Mouse (Mus musculus) layer of hippocampus, adult 2 months (tissue): ENCODE data around the gene Srp9. TPM values are rescaled to one million over a fixed set of nuclear protein-coding genes. Genes with fewer than 3 reads are reported as not detected.
"Not testable (repeated sequence)": the region's sequence is repeated elsewhere in the genome, so short reads cannot be mapped to it uniquely, and the experiment has no call there.

Source experiments
- DNase-seq, 2 experiments: peaks; one replicate each; pipeline ENCODE4 v3.0.0; 2022; ENCODE audit warnings: low spot score in 2 of 2
- H3K27ac ChIP-seq: fragments of 200-600 bp; 2 replicates; pipeline ENCODE4 v1.8.1; 2022
- H3K4me3 ChIP-seq: fragments of 200-600 bp; 2 replicates; pipeline ENCODE4 v1.8.1; 2022; ENCODE audit warnings: mild to moderate bottlenecking
- CTCF ChIP-seq: fragments of 200-600 bp; conservative IDR thresholded peaks from 2 replicates; pipeline ENCODE4 v1.8.1; 2022; ENCODE audit warnings: antibody characterized with exemption, mild to moderate bottlenecking, moderate library complexity
- total RNA-seq, 2 experiments: library from RNA; stranded (reverse); gene quantifications; 2 replicates each; pipeline ENCODE4 v1.2.3; 2021

The Srp9 gene
- total RNA-seq, 2 experiments from 2014 or later = 62.7 to 67.2 TPM

DNA sequence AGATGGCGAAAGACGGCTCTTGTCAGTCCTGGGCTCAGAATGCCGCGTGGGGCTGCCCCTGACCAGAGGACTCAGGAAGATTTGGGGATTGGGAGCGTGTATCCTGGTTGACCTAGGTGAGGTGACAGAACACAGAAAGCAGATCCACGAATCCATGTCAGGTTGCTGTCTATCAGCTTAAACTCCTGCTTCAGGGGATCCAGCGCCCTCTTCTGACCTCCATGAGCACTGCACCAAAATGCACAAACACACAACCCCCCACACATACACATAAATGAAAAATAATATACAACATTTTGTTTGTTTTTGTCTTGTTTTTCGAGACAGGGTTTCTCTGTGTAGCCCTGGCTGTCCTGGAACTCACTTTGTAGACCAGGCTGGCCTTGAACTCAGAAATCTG is 13.6 kb downstream of the Srp9 start:
- peak; percentile 44 for TF ChIP-seq CTCF
- Histone ChIP-seq H3K4me3 (no peak overlapping the region), H3K27ac (no peak overlapping the region)
- DNase-seq = no peak

DNA sequence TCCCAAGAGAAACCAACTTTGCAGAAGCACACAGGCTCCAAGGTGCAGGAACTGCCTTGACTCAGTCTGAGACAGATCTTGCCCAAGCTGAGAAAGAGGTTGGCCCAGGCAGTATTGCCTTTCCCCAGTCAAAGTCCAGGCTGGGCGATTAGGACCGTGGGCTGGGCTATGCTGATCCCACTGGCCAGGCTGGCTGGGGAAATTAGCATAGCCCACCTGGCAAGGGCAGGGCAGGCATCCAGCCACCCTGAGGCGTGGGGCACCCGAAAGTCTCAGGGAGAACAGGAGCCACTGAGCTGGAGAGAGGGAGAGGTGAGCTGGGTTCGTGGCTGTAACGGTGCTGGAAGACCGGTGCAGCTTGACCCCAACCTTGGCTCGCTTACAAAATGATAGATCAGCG is 15.4 kb downstream of the Srp9 start:
- no peak for DNase-seq
- no peak for TF ChIP-seq CTCF
- H3K4me3 ChIP-seq = no peak overlapping the region
- no peak overlapping the region for H3K27ac ChIP-seq

DNA sequence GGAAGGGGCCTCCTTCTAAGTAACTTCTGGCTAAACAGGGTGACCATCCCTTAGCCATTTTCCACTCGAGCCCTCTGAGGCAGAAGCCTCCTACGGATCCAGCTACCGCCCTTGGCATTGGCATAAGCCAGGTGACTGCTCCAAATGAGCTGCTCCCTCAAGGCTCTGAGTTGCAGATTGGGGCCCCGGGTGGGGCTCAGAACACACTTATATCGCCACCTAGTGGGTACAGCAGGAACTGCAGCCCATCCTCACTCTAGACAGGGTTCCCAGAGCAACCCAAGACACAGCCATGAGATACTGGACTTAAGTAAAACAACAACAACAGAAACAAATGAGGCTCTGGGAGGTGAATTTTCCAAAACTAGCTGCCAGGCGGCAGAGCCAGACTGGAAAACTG is 15.8 kb downstream of the Srp9 start:
- Histone ChIP-seq H3K4me3 (no peak overlapping the region), H3K27ac (no peak overlapping the region)
- peak; percentile 100 for TF ChIP-seq CTCF
- DNase-seq = peak; percentile 68 to 85

DNA sequence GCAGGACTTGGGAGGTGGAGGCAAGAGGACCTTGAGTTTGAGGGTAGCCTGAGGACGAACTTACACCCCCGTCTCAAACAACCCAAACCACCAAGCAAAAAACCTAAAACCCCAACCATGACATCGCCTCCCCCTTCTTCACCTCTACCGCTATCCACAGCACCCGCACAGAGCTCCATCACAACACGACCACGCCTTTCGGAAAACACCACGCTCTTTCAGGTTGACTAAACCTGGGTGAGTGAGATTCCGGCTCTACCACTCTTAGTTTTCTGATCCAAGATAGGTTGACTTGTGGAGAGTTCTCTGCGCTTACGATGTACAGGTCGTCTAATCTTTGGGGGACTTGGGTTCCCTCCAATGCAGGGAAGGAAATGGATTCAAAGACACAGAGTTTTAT is 18.2 kb downstream of the Srp9 start:
- no peak for DNase-seq
- Histone ChIP-seq H3K27ac (no peak overlapping the region), H3K4me3 (no peak overlapping the region)
- TF ChIP-seq CTCF = no peak

DNA sequence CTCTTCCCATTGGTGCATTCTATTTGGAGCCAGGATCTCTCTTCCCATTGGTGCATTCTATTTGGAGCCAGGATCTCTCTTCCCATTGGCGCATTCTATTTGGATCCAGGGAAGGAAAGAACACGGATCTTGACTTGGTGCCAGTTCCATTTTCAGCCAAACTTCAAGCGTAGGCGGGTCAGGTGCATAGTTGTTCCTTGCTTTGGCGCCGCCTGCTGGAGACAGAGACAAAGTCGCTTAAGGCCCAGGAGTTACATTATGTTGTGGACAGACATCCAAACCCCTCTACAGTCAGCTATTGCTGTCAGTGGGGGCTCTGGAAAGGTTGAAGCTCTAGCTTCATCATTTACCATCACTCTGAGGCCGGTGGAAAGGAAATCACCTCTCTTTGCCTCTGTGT is 18.8 kb downstream of the Srp9 start:
- TF ChIP-seq CTCF = peak; percentile 43

DNA sequence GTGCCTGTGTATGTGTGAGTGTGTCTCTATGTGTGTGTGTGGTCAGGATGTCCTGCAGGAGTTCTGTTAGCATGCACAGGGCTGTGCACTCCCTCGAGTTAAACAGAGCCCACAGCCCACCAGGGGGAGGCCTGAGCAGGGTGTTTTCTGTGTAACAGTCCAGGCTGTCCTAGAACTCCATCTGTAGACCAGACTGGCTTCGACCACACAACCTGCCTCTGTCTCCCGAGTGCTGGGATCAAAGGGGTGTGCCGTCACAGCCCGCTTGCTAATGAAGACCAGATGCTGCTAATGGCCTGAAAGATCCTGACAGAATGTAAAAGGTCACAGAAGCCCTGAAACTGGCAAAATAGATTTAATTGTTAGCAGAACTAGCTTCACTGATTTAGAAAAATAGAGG is 21.0 kb downstream of the Srp9 start:
- TF ChIP-seq CTCF = no peak
- no peak for DNase-seq
- Histone ChIP-seq H3K4me3 (no peak overlapping the region), H3K27ac (no peak overlapping the region)

More for the DNA sequence above, 18.8 kb downstream of the Srp9 start:
- no peak overlapping the region for H3K4me3 ChIP-seq
- no peak for DNase-seq
- H3K27ac ChIP-seq = no peak overlapping the region

DNA sequence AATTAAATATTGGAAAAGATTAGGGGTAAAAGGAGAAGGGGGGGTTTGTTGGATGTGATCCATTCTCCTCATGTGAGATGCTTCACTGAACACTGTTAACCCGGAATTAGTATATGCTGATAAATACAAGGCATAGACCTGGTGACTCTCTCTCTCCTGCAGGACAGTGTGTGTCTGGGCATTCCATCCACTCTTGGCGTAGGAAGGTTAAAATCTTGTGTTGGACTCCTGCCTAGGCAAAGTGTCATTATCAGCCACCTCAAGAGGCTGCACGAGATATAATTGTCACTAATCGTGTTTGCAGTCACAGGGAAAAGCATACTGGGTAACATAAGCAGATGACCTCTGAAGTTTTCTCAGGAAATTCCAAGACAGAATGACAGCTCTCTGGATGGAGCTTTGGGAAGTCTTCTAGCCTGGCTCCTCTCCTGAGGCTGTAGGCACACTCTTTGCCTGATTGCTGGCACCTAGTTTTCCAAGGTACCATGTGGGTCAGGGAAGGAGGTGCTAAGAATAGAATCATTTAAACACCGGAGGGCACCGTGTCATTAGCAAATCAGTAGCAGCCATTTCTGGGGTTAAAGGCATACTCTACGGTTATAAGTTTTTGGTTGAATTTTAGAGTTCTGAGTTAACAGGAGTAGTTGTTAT is 24.5 kb downstream of the Srp9 start:
- Histone ChIP-seq H3K27ac (no peak overlapping the region), H3K4me3 (no peak overlapping the region)
- TF ChIP-seq CTCF = no peak
- DNase-seq = no peak

DNA sequence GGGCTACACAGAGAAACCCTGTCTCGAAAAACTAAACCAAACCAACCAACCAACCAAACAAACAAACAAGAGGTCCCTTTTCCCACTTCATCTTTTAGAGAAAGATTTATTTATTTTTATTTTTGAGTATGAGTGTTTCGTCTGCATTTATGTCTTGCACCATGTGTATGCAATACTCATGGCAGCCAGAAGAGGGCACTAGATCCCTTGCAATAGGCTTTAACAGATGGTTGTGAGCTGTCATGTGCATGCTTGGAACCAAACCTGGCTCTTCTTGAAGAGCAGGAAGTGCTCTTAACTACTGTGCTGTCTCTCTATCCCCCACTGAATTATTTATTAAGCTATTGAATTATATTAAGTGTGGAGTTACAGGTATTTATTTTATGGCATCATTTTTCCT is 25.4 kb downstream of the Srp9 start:
- peak; percentile 62 for TF ChIP-seq CTCF
- no peak overlapping the region for H3K27ac ChIP-seq
- no peak overlapping the region for H3K4me3 ChIP-seq
- DNase-seq = no peak

DNA sequence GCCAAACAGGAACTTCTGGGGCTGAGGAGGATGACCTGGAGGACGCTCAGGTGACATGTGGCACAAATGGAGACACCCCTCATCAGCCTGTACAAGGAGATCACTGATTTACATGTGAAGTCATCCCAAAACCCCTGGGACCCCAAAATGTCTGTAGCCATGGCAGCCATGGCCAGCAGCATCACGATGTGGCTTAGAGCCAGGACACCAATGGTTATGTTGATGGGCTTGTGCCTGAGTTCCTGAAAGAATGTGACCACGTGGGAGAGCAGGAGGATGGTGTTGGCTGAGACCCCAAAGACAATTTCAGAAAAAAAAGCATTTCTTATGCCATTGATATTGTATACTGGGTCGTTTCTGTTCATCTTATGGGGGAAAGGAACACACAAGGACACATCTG is 33.2 kb downstream of the Srp9 start:
- TF ChIP-seq CTCF = no peak
- DNase-seq = no peak
- no peak overlapping the region for H3K27ac ChIP-seq
- no peak overlapping the region for H3K4me3 ChIP-seq

DNA sequence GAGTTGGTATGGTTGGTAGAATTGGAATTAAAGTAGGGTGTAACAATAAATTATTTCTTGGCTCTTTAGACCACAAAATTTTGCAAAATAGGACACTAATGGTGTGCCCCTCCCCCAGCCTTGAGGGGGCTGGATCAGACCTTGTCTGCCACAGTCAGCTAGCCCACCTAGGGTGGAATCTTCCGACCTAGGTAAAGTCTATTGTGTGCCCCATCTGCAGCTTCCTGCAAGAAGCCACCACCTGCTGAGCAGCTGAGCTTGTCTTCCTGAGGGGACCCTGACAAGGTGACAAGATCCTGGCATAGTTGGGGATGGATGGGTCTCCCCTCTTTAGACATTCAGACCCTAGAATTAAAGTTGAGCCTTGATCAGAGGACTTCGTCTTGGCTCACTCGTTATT is 35.0 kb downstream of the Srp9 start:
- DNase-seq = no peak
- Histone ChIP-seq H3K27ac (no peak overlapping the region), H3K4me3 (no peak overlapping the region)
- no peak for TF ChIP-seq CTCF

DNA sequence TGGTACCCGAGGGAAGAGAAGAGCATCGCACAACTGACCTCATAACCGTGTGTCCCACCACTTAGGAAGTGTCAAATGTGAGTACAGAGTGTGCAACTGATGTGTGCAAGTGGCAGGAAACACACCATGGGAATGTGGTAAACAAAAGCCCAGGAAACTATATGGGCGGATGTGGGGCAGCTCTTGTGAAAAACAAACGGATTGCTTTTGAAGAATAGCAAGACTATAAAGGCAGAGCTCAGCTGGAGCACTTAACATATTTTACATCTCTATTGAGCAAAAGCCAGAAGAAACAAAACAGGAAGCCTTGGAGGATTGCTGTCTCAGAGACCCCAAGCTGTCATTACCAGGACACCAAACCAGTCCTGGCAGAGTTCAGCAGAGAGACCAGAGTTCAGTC is 38.4 kb downstream of the Srp9 start:
- no peak for TF ChIP-seq CTCF
- H3K27ac ChIP-seq = no peak overlapping the region
- H3K4me3 ChIP-seq = no peak overlapping the region
- no peak for DNase-seq

DNA sequence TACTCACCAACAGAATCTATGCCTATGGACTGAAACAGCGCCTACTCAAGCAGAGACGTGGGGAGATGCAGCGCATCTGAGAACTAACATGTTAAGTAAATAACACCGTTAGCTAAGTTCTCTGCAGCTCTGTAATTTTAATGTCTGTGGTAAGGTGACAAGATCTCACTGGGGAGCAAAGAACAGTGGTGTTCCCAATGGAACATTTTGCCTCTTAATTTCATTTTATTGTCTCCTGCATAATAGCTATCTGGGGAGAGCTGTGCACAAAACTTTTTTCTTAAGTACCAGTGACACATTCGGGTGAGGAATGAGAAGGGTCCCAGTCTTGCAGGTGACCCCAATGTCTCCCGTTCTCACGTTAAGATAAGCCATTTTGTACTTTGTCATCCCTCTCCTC is 39.8 kb downstream of the Srp9 start, which contains the start of gene Vmn1r1:
Vmn1r1 (minus strand) TSS at position 101 of the 400 bp plus-strand sequence.
- no peak for DNase-seq
- Histone ChIP-seq H3K27ac (no peak within 1 kb of the TSS), H3K4me3 (no peak within 1 kb of the TSS)
- no peak for TF ChIP-seq CTCF

DNA sequence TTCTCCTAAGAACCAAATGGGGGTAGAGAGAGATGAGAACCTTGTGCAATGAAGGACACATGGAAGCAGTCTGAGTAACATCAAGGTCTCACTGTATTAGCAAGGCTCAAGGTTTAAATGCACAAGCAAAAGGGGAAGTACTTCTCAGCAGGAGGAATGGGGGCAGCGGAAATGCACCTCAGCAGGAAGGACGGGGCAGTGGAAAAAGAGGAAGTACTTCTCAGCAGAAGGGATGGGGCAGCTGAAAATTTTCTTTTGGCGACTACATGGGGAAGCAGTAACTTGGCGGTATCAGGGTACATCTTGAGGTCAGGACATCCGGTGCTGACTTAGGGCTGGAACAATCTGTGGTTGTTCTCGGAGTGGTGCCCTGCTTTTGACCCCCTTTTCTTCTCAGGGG is 45.7 kb downstream of the Srp9 start:
- H3K4me3 ChIP-seq, H3K27ac ChIP-seq, DNase-seq: not testable (repeated sequence)

DNA sequence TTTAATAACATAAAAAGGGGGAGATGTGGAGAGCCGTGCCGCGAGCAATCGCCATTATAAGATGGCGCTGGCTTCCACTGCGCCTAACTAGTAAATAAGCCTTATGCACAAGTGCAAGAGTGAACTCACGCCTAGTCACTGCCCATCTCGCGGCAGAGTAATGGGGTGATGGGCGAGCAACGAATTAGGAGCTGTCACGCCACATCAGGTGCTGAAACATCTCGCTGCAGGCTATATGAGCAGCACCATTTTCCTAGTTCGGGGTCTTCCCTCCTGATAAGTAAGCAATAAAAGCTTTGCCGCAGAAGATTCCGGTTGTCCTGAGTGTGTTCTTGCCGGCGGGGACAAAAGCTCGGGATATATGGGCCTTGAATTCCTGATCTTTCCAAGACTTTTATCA is 52.4 kb downstream of the Srp9 start:
- DNase-seq, H3K4me3 ChIP-seq, H3K27ac ChIP-seq: not testable (repeated sequence)
